Mouse (Mus musculus) forebrain, embryonic 11.5 days (tissue): ENCODE measurements around the gene Traf1. TPM values are rescaled to one million over a fixed set of nuclear protein-coding genes. Genes with fewer than 3 reads are reported as not detected.

Experiments used
- ATAC-seq: fragments of 200-750 bp; cut with Nextera tagmentation; replicated peaks from 2 replicates; pipeline ENCODE4 v1.8.0; 2017; ENCODE audit warnings: moderate TSS enrichment; ENCODE audit not compliant: low FRiP score
- DNase-seq: peaks from one replicate; pipeline ENCODE4 v3.0.0-alpha.2; 2017; ENCODE audit warnings: low spot score
- H3K27ac ChIP-seq: fragments of 300-500 bp; sonication (generic); 2 replicates; pipeline ENCODE4 v1.5.1; 2014; ENCODE audit warnings: low read depth, low read length
- H3K27me3 ChIP-seq: fragments of 300-500 bp; sonication (generic); 2 replicates; pipeline ENCODE4 v1.6.1; 2014; ENCODE audit warnings: mild to moderate bottlenecking, low read length, mixed read lengths; ENCODE audit not compliant: control insufficient read depth, insufficient read depth
- H3K36me3 ChIP-seq: fragments of 300-500 bp; sonication (generic); 2 replicates; pipeline ENCODE4 v1.6.1; 2014; ENCODE audit warnings: mild to moderate bottlenecking, low read length, moderate library complexity, mixed read lengths; ENCODE audit not compliant: control insufficient read depth, insufficient read depth
- H3K4me1 ChIP-seq: fragments of 300-500 bp; sonication (generic); replicated peaks from 2 replicates; pipeline ENCODE4 v1.6.1; 2014; ENCODE audit warnings: low read length, mixed read lengths; ENCODE audit not compliant: control insufficient read depth, insufficient read depth
- H3K4me2 ChIP-seq: fragments of 300-500 bp; sonication (generic); 2 replicates; pipeline ENCODE4 v1.6.1; 2014; ENCODE audit warnings: low read depth, mild to moderate bottlenecking, low read length, moderate library complexity, mixed read lengths; ENCODE audit not compliant: severe bottlenecking
- H3K4me3 ChIP-seq: fragments of 300-500 bp; sonication (generic); 2 replicates; pipeline ENCODE4 v1.5.1; 2014; ENCODE audit warnings: low read depth, low read length
- H3K9ac ChIP-seq: fragments of 300-500 bp; sonication (generic); 2 replicates; pipeline ENCODE4 v1.6.1; 2014; ENCODE audit warnings: low read length
- H3K9me3 ChIP-seq: fragments of 300-500 bp; sonication (generic); 2 replicates; pipeline ENCODE4 v1.6.1; 2016; ENCODE audit warnings: low read length, mixed read lengths; ENCODE audit not compliant: control insufficient read depth
- WGBS: fragments of 180-500 bp; shearing (Covaris S2); extraction: QIAGEN DNeasy Blood & Tissue Kit; methylation state at CpG from one replicate; pipeline ENCODE4 v1.1.7; 2014; 5-methylcytosine and 5-hydroxymethylcytosine counted together
- polyA plus RNA-seq: library from polyadenylated mRNA; unstranded; fragments of >200 nt; fragmentation: Nextera tagmentation; extraction: Ambion mirVana; gene quantifications from 2 replicates; pipeline ENCODE4 v1.2.1, GENCODE M21; 2014

The Traf1 gene
- polyA plus RNA-seq, 1 experiment from 2014 or later, result 0.33 TPM

DNA sequence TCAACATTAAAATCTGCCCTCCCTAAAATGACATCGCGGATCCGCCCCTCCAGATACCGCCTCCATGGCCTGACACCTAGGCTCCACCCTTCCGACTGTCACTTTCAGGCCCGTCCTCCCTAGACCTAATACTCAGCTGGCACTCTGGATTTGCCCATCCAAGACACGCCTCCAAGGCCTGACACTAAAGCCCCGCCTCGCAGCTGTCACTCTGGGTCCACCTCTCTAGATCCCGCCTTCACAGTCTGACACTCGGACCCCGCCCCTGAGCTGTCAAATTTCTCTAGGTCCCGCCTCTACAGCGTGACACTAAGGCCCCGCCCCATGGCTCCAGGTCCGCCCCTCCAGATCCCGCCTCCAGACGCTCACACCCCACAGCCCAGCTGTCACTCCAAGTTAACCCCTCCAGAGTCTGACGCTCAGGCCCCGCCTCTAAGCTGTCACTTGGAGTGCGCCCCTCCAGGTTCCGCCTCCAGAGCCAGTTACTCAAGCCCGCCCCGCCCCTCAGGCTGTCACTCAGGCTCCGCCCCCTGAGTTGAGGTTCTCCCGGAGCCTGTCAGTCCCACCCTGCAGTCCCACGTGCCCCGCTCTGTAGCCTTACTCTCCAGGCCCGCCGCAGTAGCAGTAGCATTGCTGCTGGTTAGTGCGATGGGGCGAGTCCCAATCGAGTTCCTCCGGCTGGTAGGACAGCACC lies 56.6 kb downstream of the Traf1 start:
- ATAC-seq (peak; percentile 97), DNase-seq (peak; percentile 99)
- Histone ChIP-seq H3K9ac (no peak overlapping the region; the same call in 1 of the 2 replicates), H3K27me3 (no peaks in the 10 kb centered on the region), H3K27ac (no peak overlapping the region), H3K9me3 (no peaks in the 10 kb centered on the region), H3K4me1 (peaks cover 2% of the 10 kb centered on the region; the same call in 1 of the 2 replicates), H3K4me3 (peak overlapping the region; percentile 14), H3K4me2 (peak overlapping the region; percentile 51), H3K36me3 (no peaks in the 10 kb centered on the region)
- under 1% methylated on average over 34 of the region's 34 CpGs for WGBS

DNA sequence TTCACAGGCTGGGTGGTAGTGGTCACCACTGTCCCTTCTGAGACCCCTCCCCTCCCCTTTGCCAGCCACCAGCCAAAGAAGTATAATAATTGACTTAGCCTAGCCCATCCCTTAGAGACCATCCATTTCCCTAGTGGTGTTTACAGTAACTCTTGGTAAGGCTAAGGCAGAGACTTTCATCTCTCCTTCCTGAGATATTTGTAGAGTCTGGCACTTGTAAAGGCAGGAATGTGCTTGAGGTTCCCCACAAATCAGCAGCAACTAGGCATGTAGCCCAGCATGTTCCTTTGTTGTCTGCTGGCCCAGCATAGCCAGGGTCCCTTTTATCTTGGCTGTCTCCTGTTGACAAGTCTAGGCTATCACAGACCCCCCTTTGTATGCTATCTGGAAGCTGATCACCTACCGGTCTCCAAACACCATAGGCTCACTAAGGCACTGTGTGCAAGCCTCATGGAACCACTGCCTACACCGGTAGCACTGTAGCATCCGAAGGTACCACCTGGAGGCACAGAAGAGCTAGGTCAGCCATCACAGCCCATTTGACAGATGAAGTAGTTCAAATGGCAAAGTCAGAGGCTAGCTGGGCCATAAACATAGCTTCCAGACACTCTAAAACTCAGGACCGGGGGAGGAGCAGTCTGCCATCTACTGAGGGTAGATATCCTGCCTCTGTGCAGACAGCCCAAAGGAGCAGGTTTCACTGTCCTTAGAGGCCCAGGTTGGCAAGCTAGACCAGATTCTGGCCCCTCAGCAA lies 57.7 kb downstream of the Traf1 start:
- H3K27me3 ChIP-seq, result no peaks in the 10 kb centered on the region
- no peak overlapping the region for H3K27ac ChIP-seq
- no peak overlapping the region for H3K4me3 ChIP-seq
- ATAC-seq, result no peak
- H3K9ac ChIP-seq, result peak overlapping the region; percentile 27; the same call in 1 of the 2 replicates
- H3K4me1 ChIP-seq, result peaks cover 2% of the 10 kb centered on the region; the same call in 1 of the 2 replicates
- 84% methylated on average over 4 of the region's 4 CpGs for WGBS
- DNase-seq, result no peak
- no peaks in the 10 kb centered on the region for H3K36me3 ChIP-seq
- no peaks in the 10 kb centered on the region for H3K9me3 ChIP-seq
- no peak overlapping the region for H3K4me2 ChIP-seq

- Histone ChIP-seq H3K27me3 (no peaks in the 10 kb centered on the region), H3K4me2 (no peak overlapping the region), H3K9ac (no peak overlapping the region), H3K4me1 (peaks cover 2% of the 10 kb centered on the region; the same call in 1 of the 2 replicates), H3K36me3 (no peaks in the 10 kb centered on the region), H3K27ac (no peak overlapping the region), H3K4me3 (no peak overlapping the region), H3K9me3 (no peaks in the 10 kb centered on the region)
- WGBS, result 84% methylated on average over 7 of the region's 7 CpGs
- ATAC-seq (no peak), DNase-seq (no peak)
These were observed 58.4 kb downstream of the Traf1 start for GRCm38 (mm10) chr2:34903191-34903590.

DNA sequence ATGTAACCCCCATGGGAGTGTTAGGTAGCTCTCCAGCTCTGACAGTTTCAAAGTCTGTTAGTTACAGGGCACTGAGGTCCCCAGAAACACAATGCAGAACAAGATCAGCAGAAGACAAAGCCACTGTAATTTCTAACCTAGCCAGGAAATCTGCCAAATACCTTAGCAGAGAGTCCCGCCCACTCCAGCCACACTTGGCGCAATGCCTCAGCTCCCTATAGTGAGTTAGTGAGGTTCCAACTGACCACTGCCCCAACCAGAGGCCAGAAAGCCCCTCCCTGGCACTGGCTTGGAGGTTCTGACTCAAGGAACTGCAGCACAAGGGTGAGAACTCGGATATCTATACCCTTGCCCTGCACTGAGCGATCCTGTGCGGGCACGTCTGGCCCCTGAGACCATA lies 58.8 kb downstream of the Traf1 start:
- Histone ChIP-seq H3K36me3 (no peaks in the 10 kb centered on the region), H3K4me3 (no peak overlapping the region), H3K9me3 (no peaks in the 10 kb centered on the region), H3K4me2 (no peak overlapping the region), H3K9ac (no peak overlapping the region), H3K27ac (no peak overlapping the region), H3K27me3 (no peaks in the 10 kb centered on the region), H3K4me1 (peaks cover 2% of the 10 kb centered on the region; the same call in 1 of the 2 replicates)
- ATAC-seq, result no peak
- DNase-seq, result no peak
- WGBS, result 87% methylated on average over 6 of the region's 6 CpGs

GRCm38 (mm10) chr2:34901726-34902125 lies 59.8 kb downstream of the Traf1 start:
- WGBS, result 76% methylated on average over 4 of the region's 4 CpGs
- H3K4me1 ChIP-seq, result peaks cover 2% of the 10 kb centered on the region; the same call in 1 of the 2 replicates
- DNase-seq (no peak), ATAC-seq (no peak)
- no peaks in the 10 kb centered on the region for H3K36me3 ChIP-seq
- no peaks in the 10 kb centered on the region for H3K27me3 ChIP-seq
- no peak overlapping the region for H3K4me2 ChIP-seq
- no peak overlapping the region for H3K27ac ChIP-seq
- no peak overlapping the region for H3K9ac ChIP-seq
- H3K4me3 ChIP-seq, result no peak overlapping the region
- no peaks in the 10 kb centered on the region for H3K9me3 ChIP-seq

GRCm38 (mm10) chr2:34900412-34900811 lies 61.2 kb downstream of the Traf1 start:
- DNase-seq, result no peak
- no peaks in the 10 kb centered on the region for H3K9me3 ChIP-seq
- no peak for ATAC-seq
- H3K9ac ChIP-seq, result no peak overlapping the region
- H3K27me3 ChIP-seq, result no peaks in the 10 kb centered on the region
- peaks cover under 1% of the 10 kb centered on the region; the same call in 1 of the 2 replicates for H3K4me1 ChIP-seq
- no peak overlapping the region for H3K27ac ChIP-seq
- WGBS, result 69% methylated on average over 1 of the region's 1 CpGs
- no peaks in the 10 kb centered on the region for H3K36me3 ChIP-seq
- H3K4me3 ChIP-seq, result no peak overlapping the region
- no peak overlapping the region for H3K4me2 ChIP-seq

DNA sequence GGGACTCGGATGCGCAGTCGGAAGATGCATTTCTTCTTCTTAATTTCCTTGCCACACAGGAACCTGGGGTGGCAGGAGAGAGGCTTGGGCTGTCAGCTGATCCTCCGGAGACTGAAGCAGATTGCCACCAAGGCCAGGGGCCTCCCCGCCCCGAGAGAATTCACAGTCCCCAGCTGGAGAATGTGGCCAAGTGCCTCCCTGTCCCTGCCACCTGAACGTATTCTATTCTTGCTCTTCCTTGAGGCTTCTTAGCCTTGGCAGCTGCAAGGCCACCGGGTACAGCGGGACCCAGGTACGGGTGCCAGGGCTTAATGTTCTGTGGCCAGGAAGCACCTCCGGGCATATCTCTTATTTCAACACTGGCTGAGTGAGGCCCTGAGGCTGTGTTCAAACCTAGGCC lies 61.9 kb downstream of the Traf1 start:
- Histone ChIP-seq H3K27me3 (no peaks in the 10 kb centered on the region), H3K36me3 (no peaks in the 10 kb centered on the region), H3K9ac (no peak overlapping the region), H3K4me2 (no peak overlapping the region), H3K9me3 (no peaks in the 10 kb centered on the region), H3K27ac (no peak overlapping the region), H3K4me1 (no peaks in the 10 kb centered on the region), H3K4me3 (no peak overlapping the region)
- 84% methylated on average over 11 of the region's 11 CpGs for WGBS
- DNase-seq (no peak), ATAC-seq (no peak)

GRCm38 (mm10) chr2:34897820-34898219 lies 63.8 kb downstream of the Traf1 start:
- Histone ChIP-seq H3K4me1 (no peaks in the 10 kb centered on the region), H3K9me3 (no peaks in the 10 kb centered on the region), H3K4me2 (no peak overlapping the region), H3K9ac (no peak overlapping the region), H3K36me3 (no peaks in the 10 kb centered on the region), H3K4me3 (no peak overlapping the region), H3K27me3 (no peaks in the 10 kb centered on the region), H3K27ac (no peak overlapping the region)
- DNase-seq (no peak), ATAC-seq (no peak)
- 24% methylated on average over 10 of the region's 10 CpGs for WGBS
